Mouse (Mus musculus): ENCODE results near the gene 9130019O22Rik.
A peak's percentile ranks its signal among the peaks of the same experiment; 100 is the strongest.
"Not testable (repeated sequence)": the region's sequence is repeated elsewhere in the genome, so short reads cannot be mapped to it uniquely, and the experiment has no call there.

9130019O22Rik gene

GRCm38 (mm10) chr7:127393157-127393943 is 6.4 kb upstream of the 9130019O22Rik start, which contains the start of gene E430018J23Rik:
E430018J23Rik (minus strand) TSS chr7:127393629.
- peak; percentile 98 for DNase-seq (ENCODE audit: low read depth, low spot score)
- no peaks in the 10 kb centered on the region for H3K27me3 ChIP-seq (ENCODE audit: control insufficient read depth, insufficient read depth, low read length, poor library complexity, severe bottlenecking)
- H3K36me3 ChIP-seq (ENCODE audit: control insufficient read depth, insufficient read depth, low read length, poor library complexity, severe bottlenecking), result 0 out of 2 replicates have a peak, but pooled peaks cover 2% of the 10 kb centered on the region

GRCm38 (mm10) chr7:127392251-127392824 is 5.4 kb upstream of the 9130019O22Rik start:
- Histone ChIP-seq H3K27me3 (ENCODE audit: control insufficient read depth, insufficient read depth, low read length, poor library complexity, severe bottlenecking) (no peaks in the 10 kb centered on the region), H3K36me3 (ENCODE audit: control insufficient read depth, insufficient read depth, low read length, poor library complexity, severe bottlenecking) (0 out of 2 replicates have a peak, but pooled peaks cover 2% of the 10 kb centered on the region)
- peak; percentile 6 for DNase-seq (ENCODE audit: low read depth, low spot score)

- DNase-seq (ENCODE audit: low read depth, low spot score), result no peak
- Histone ChIP-seq H3K27me3 (ENCODE audit: control insufficient read depth, insufficient read depth, low read length, poor library complexity, severe bottlenecking) (no peaks in the 10 kb centered on the region), H3K36me3 (ENCODE audit: control insufficient read depth, insufficient read depth, low read length, poor library complexity, severe bottlenecking) (0 out of 2 replicates have a peak, but pooled peaks cover 2% of the 10 kb centered on the region)
These were observed 4.6 kb upstream of the 9130019O22Rik start for GRCm38 (mm10) chr7:127391538-127391937.

- H3K36me3 ChIP-seq (ENCODE audit: control insufficient read depth, insufficient read depth, low read length, poor library complexity, severe bottlenecking), result 0 out of 2 replicates have a peak, but pooled peaks cover 2% of the 10 kb centered on the region
- no peaks in the 10 kb centered on the region for H3K27me3 ChIP-seq (ENCODE audit: control insufficient read depth, insufficient read depth, low read length, poor library complexity, severe bottlenecking)
- DNase-seq (ENCODE audit: low read depth, low spot score), result no peak
These were observed 3.3 kb upstream of the 9130019O22Rik start for GRCm38 (mm10) chr7:127390306-127390705.

- not testable (repeated sequence) for DNase-seq (ENCODE audit: low read depth, low spot score); H3K27me3 ChIP-seq (ENCODE audit: control insufficient read depth, insufficient read depth, low read length, poor library complexity, severe bottlenecking); H3K36me3 ChIP-seq (ENCODE audit: control insufficient read depth, insufficient read depth, low read length, poor library complexity, severe bottlenecking)
These were observed 1.2 kb upstream of the 9130019O22Rik start for GRCm38 (mm10) chr7:127388201-127388600.

- not testable (repeated sequence) for H3K27me3 ChIP-seq (ENCODE audit: control insufficient read depth, insufficient read depth, low read length, poor library complexity, severe bottlenecking); DNase-seq (ENCODE audit: low read depth, low spot score); H3K36me3 ChIP-seq (ENCODE audit: control insufficient read depth, insufficient read depth, low read length, poor library complexity, severe bottlenecking)
These were observed 1.4 kb downstream of the 9130019O22Rik start for GRCm38 (mm10) chr7:127385560-127385959.

GRCm38 (mm10) chr7:127378310-127378921 is 8.6 kb downstream of the 9130019O22Rik start:
- no peak for DNase-seq (ENCODE audit: low read depth, low spot score)
- Histone ChIP-seq H3K36me3 (ENCODE audit: control insufficient read depth, insufficient read depth, low read length, poor library complexity, severe bottlenecking) (no peaks in the 10 kb centered on the region), H3K27me3 (ENCODE audit: control insufficient read depth, insufficient read depth, low read length, poor library complexity, severe bottlenecking) (no peaks in the 10 kb centered on the region)

GRCm38 (mm10) chr7:127375271-127376245 is 11.4 kb downstream of the 9130019O22Rik start, which contains the start of gene Zfp747:
Zfp747 (minus strand) TSS chr7:127376050.
- H3K27me3 ChIP-seq (ENCODE audit: control insufficient read depth, insufficient read depth, low read length, poor library complexity, severe bottlenecking); H3K36me3 ChIP-seq (ENCODE audit: control insufficient read depth, insufficient read depth, low read length, poor library complexity, severe bottlenecking): not testable (repeated sequence)
- peak; percentile 97 for DNase-seq (ENCODE audit: low read depth, low spot score)

- DNase-seq (ENCODE audit: low read depth, low spot score); H3K27me3 ChIP-seq (ENCODE audit: control insufficient read depth, insufficient read depth, low read length, poor library complexity, severe bottlenecking); H3K36me3 ChIP-seq (ENCODE audit: control insufficient read depth, insufficient read depth, low read length, poor library complexity, severe bottlenecking): not testable (repeated sequence)
These were observed 15.1 kb downstream of the 9130019O22Rik start for GRCm38 (mm10) chr7:127371870-127372269.

GRCm38 (mm10) chr7:127371213-127371612 is 15.8 kb downstream of the 9130019O22Rik start:
- no peak for DNase-seq (ENCODE audit: low read depth, low spot score)

GRCm38 (mm10) chr7:127366249-127366648 is 20.7 kb downstream of the 9130019O22Rik start:
- no peak for DNase-seq (ENCODE audit: low read depth, low spot score)
- H3K27me3 ChIP-seq (ENCODE audit: control insufficient read depth, insufficient read depth, low read length, poor library complexity, severe bottlenecking), result no peaks in the 10 kb centered on the region
- H3K36me3 ChIP-seq (ENCODE audit: control insufficient read depth, insufficient read depth, low read length, poor library complexity, severe bottlenecking), result no peaks in the 10 kb centered on the region

More at GRCm38 (mm10) chr7:127371213-127371612, 15.8 kb downstream of the 9130019O22Rik start:
- Histone ChIP-seq H3K27me3 (ENCODE audit: control insufficient read depth, insufficient read depth, low read length, poor library complexity, severe bottlenecking) (no peaks in the 10 kb centered on the region), H3K36me3 (ENCODE audit: control insufficient read depth, insufficient read depth, low read length, poor library complexity, severe bottlenecking) (no peaks in the 10 kb centered on the region)

GRCm38 (mm10) chr7:127364166-127364565 is 22.8 kb downstream of the 9130019O22Rik start:
- DNase-seq (ENCODE audit: low read depth, low spot score), result no peak
- no peaks in the 10 kb centered on the region for H3K36me3 ChIP-seq (ENCODE audit: control insufficient read depth, insufficient read depth, low read length, poor library complexity, severe bottlenecking)
- H3K27me3 ChIP-seq (ENCODE audit: control insufficient read depth, insufficient read depth, low read length, poor library complexity, severe bottlenecking), result no peaks in the 10 kb centered on the region

GRCm38 (mm10) chr7:127363475-127363921 is 23.5 kb downstream of the 9130019O22Rik start:
- no peaks in the 10 kb centered on the region for H3K27me3 ChIP-seq (ENCODE audit: control insufficient read depth, insufficient read depth, low read length, poor library complexity, severe bottlenecking)
- H3K36me3 ChIP-seq (ENCODE audit: control insufficient read depth, insufficient read depth, low read length, poor library complexity, severe bottlenecking), result no peaks in the 10 kb centered on the region
- DNase-seq (ENCODE audit: low read depth, low spot score), result no peak

- not testable (repeated sequence) for H3K36me3 ChIP-seq (ENCODE audit: control insufficient read depth, insufficient read depth, low read length, poor library complexity, severe bottlenecking); H3K27me3 ChIP-seq (ENCODE audit: control insufficient read depth, insufficient read depth, low read length, poor library complexity, severe bottlenecking)
- DNase-seq (ENCODE audit: low read depth, low spot score), result peak; percentile 81
These were observed 24.5 kb downstream of the 9130019O22Rik start for GRCm38 (mm10) chr7:127362418-127362817.
